In genomic region chr3:98062591-98063185, GRCm38 (mm10) we compare ENCODE assay signal across 9 mouse cellular contexts. TPM values are rescaled to one million over a fixed set of nuclear protein-coding genes. Genes with fewer than 3 reads are reported as not detected.
DNase-seq lines count a peak whose midpoint lies in the region; ATAC-seq and TF ChIP-seq lines count a peak whose summit lies in the region.
"Had no signal": no experiment of that assay in that cellular context is flagged by ENCODE, and none has a peak within 500 bp of the region (broad histone marks: within the 10 kb centered on the region; RNA-seq: fewer than 3 reads in every experiment).

No protein-coding gene starts in this region.

- H3K4me3 ChIP-seq in thymus, adult 2 months (ENCODE audit: control insufficient read depth, insufficient read depth, low read length): no peak overlapping the region
- no peak overlapping the region for H3K4me3 ChIP-seq in limb, embryonic 15.5 days
- no peak overlapping the region for H3K4me3 ChIP-seq in stomach, postnatal 0 days (ENCODE audit: low read depth, low read length)

- no peak for TF ChIP-seq EP300 in stomach, postnatal 0 days (optimal IDR thresholded peaks at IDR 0.05)

- peaks cover 17% of the 10 kb centered on the region for H3K4me1 ChIP-seq in thymus, adult 2 months (replicated peaks; ENCODE audit: control insufficient read depth, insufficient read depth, low read length)
- H3K4me1 ChIP-seq in limb, embryonic 15.5 days: peaks cover 88% of the 10 kb centered on the region
- H3K4me1 ChIP-seq in stomach, postnatal 0 days (replicated peaks; ENCODE audit: control insufficient read depth, insufficient read depth): peaks cover 14% of the 10 kb centered on the region

- TF ChIP-seq CTCF in thymus, adult 2 months (IDR thresholded peaks at IDR 0.05; ENCODE audit: borderline replicate concordance, control insufficient read depth, extremely low read depth, insufficient read depth, low read length, poor library complexity): no peak
- TF ChIP-seq CTCF in stomach, postnatal 0 days (IDR thresholded peaks at IDR 0.05; ENCODE audit: low read depth): no peak

- TF ChIP-seq POLR2A in thymus, adult 2 months (IDR thresholded peaks at IDR 0.05; ENCODE audit: control insufficient read depth, extremely low read depth, insufficient read depth, low read length, poor library complexity): no peak

- 0 out of 2 replicates have a peak, but pooled peaks have one; percentile 23 for ATAC-seq in frontal cortex, adult (ENCODE audit: low TSS enrichment)
- no peak for ATAC-seq in limb, embryonic 15.5 days (ENCODE audit: insufficient number of reproducible peaks, low FRiP score, low TSS enrichment, low read depth)
- ATAC-seq in stomach, postnatal 0 days (ENCODE audit: low FRiP score, low TSS enrichment): no peak

- no peak overlapping the region for H3K9ac ChIP-seq in limb, embryonic 15.5 days
- no peak overlapping the region for H3K9ac ChIP-seq in stomach, postnatal 0 days (ENCODE audit: low read length)

- no peaks in the 10 kb centered on the region for H3K9me3 ChIP-seq in limb, embryonic 15.5 days
- H3K9me3 ChIP-seq in stomach, postnatal 0 days (ENCODE audit: control insufficient read depth, low read length): no peaks in the 10 kb centered on the region

- peak overlapping the region; percentile 38; the same call in 1 of the 2 replicates for H3K27ac ChIP-seq in thymus, adult 2 months (ENCODE audit: control insufficient read depth, insufficient read depth, low read length)
- H3K27ac ChIP-seq in limb, embryonic 15.5 days: peak overlapping the region; percentile 96
- peak overlapping the region; percentile 78 for H3K27ac ChIP-seq in stomach, postnatal 0 days (replicated peaks)

- H3K36me3 ChIP-seq in thymus, adult 2 months (ENCODE audit: control insufficient read depth, insufficient read depth, low read length): no peaks in the 10 kb centered on the region
- no peaks in the 10 kb centered on the region for H3K36me3 ChIP-seq in limb, embryonic 15.5 days
- no peaks in the 10 kb centered on the region for H3K36me3 ChIP-seq in stomach, postnatal 0 days (ENCODE audit: control insufficient read depth, insufficient read depth, low read length)

- 0% methylated on average over 1 of the region's 1 CpGs for WGBS in thymus, adult 2 months
- 24% methylated on average over 1 of the region's 1 CpGs for WGBS in limb, embryonic 15.5 days
- 73% methylated on average over 1 of the region's 1 CpGs for WGBS in stomach, postnatal 0 days

- H3K27me3 ChIP-seq in thymus, adult 2 months (ENCODE audit: control insufficient read depth, insufficient read depth, low read length): no peaks in the 10 kb centered on the region
- H3K27me3 ChIP-seq in limb, embryonic 15.5 days: no peaks in the 10 kb centered on the region
- no peaks in the 10 kb centered on the region for H3K27me3 ChIP-seq in stomach, postnatal 0 days (ENCODE audit: control insufficient read depth, insufficient read depth, low read length)

- peak overlapping the region; percentile 23 for H3K4me2 ChIP-seq in limb, embryonic 15.5 days
- H3K4me2 ChIP-seq in stomach, postnatal 0 days (replicated peaks; ENCODE audit: low read depth): no peak overlapping the region

- no peak for DNase-seq in frontal cortex, postnatal 10 days (ENCODE audit: low spot score in 2 of 2)
- no peak for DNase-seq in thymus, adult 2 months
- no peak for DNase-seq in thymus, postnatal 36 days
- DNase-seq in stomach, postnatal 0 days (ENCODE audit: low spot score): no peak
- DNase-seq in layer of hippocampus, postnatal 36 days: no peak
- DNase-seq in natural killer cell, adult 2 months (ENCODE audit: low spot score in 2 of 2): no peak
- DNase-seq: cerebellum, adult 11 months had no signal

RNA-seq across cellular contexts. Expression of gene Notch2, which starts 49.4 kb away (rescaled TPM):
- polyA plus RNA-seq in thymus, adult 2 months (2012; rRNA removed): 24.9 and 31.5 TPM in 2 replicates
- 35.8 and 40.8 TPM in 2 replicates for polyA plus RNA-seq in limb, embryonic 15.5 days (2015; fragmentation: Nextera tagmentation; extraction: Ambion mirVana)
- 10.6 TPM in 2 replicates for polyA plus RNA-seq in stomach, postnatal 0 days (2015; fragmentation: Nextera tagmentation; extraction: Ambion mirVana)
- 10 to 100 TPM; 23.2 to 24.6 TPM for total RNA-seq in layer of hippocampus, postnatal 36 days (2021)

Comparison
In these comparisons a context has a peak if more than half of its experiments do, and no peak if none do; other contexts are left out.
1. H3K27ac ChIP-seq: peak in every context shown above with its lines; median percentile 96 in limb, embryonic 15.5 days; 78 in stomach, postnatal 0 days; 38 in thymus, adult 2 months.